In the genomic region with DNA sequence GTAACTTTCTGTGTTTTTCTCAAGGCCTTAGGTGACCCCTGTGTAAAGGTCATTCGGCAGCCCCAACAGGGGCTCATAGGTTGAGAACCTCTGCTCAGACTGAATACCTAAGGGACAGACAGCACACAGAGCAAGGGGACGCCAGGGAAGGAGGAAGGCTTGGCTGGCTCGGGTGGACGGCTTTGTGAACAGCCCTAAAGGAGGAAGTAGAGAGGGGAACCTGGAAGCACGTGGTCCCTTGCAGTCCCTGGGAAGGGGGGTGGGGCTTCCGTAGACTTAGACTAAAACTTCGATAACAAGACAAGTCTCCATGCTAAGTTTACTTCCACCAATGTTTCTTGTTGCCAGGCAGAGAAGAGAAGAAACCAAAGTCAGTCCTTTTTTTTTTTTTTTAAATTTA, we compare ENCODE assay signal across 13 mouse cellular contexts. TPM values are rescaled to one million over a fixed set of nuclear protein-coding genes. Genes with fewer than 3 reads are reported as not detected.
DNase-seq lines count a peak whose midpoint lies in the region; ATAC-seq and TF ChIP-seq lines count a peak whose summit lies in the region.
"Had no signal": no experiment of that assay in that cellular context is flagged by ENCODE, and none has a peak within 500 bp of the region (broad histone marks: within the 10 kb centered on the region; RNA-seq: fewer than 3 reads in every experiment).

No protein-coding gene starts in this region.

- no peaks in the 10 kb centered on the region for H3K27me3 ChIP-seq in heart, adult 2 months (ENCODE audit: control insufficient read depth, insufficient read depth, low read length)
- H3K27me3 ChIP-seq in heart, embryonic 10.5 days (ENCODE audit: insufficient read depth, poor library complexity, severe bottlenecking) = peaks cover 68% of the 10 kb centered on the region
- H3K27me3 ChIP-seq in forebrain, embryonic 14.5 days (replicated peaks; ENCODE audit: control insufficient read depth, insufficient read depth, low read length) = no peaks in the 10 kb centered on the region

- DNase-seq in heart, adult 2 months = peak; percentile 37 to 68
- no peak for DNase-seq in heart, embryonic 10.5 days (ENCODE audit: low spot score)
- DNase-seq in CD4-positive helper T cell, adult 2 months (ENCODE audit: low read depth, low spot score) = peak; percentile 30
- DNase-seq in lung, postnatal 10 days = peak; percentile 52
- DNase-seq in spleen, postnatal 36 days (ENCODE audit: low spot score in 2 of 2) = peak; percentile 87
- DNase-seq in forebrain, embryonic 14.5 days (ENCODE audit: low spot score) = no peak
- no peak for DNase-seq in frontal cortex, postnatal 10 days (ENCODE audit: low spot score in 2 of 2)
- DNase-seq in cerebellum, adult 11-12 months = no peak
- DNase-seq: adrenal gland, postnatal 14 days; cerebellum, postnatal 25 days had no signal

- TF ChIP-seq EP300 in heart, adult 2 months (IDR thresholded peaks at IDR 0.05; ENCODE audit: insufficient read depth, low read depth, low read length) = no peak

- peaks cover 12% of the 10 kb centered on the region for H3K4me1 ChIP-seq in heart, adult 2 months (ENCODE audit: control insufficient read depth, insufficient read depth, low read length)
- H3K4me1 ChIP-seq in heart, embryonic 10.5 days = peaks cover 45% of the 10 kb centered on the region
- H3K4me1 ChIP-seq in forebrain, embryonic 14.5 days (ENCODE audit: control insufficient read depth, insufficient read depth, low read length) = peaks cover 51% of the 10 kb centered on the region

- no peak overlapping the region for H3K4me3 ChIP-seq in heart, adult 2 months
- H3K4me3 ChIP-seq in heart, embryonic 10.5 days = no peak overlapping the region
- H3K4me3 ChIP-seq in forebrain, embryonic 14.5 days (ENCODE audit: low read depth, low read length) = no peak overlapping the region
- H3K4me3 ChIP-seq: forebrain, embryonic 13.5 days; midbrain, embryonic 13.5 days had no signal

- no peak for TF ChIP-seq POLR2A in heart, adult 2 months (IDR thresholded peaks at IDR 0.05; ENCODE audit: insufficient read depth, low read depth, low read length)

- no peak for TF ChIP-seq CTCF in heart, adult 2 months (IDR thresholded peaks at IDR 0.05)

- no peak overlapping the region for H3K9ac ChIP-seq in heart, adult 2 months (ENCODE audit: low read depth, low read length)
- no peak overlapping the region for H3K9ac ChIP-seq in forebrain, embryonic 14.5 days (ENCODE audit: low read length)
- H3K9ac ChIP-seq: forebrain, embryonic 13.5 days; midbrain, embryonic 13.5 days had no signal

- WGBS in heart, adult 2 months = 44% methylated on average over 7 of the region's 7 CpGs
- 56% methylated on average over 7 of the region's 7 CpGs for WGBS in heart, embryonic 10.5 days
- WGBS in forebrain, embryonic 14.5 days = 63% methylated on average over 7 of the region's 7 CpGs

- no peak for ATAC-seq in forebrain, embryonic 14.5 days
- ATAC-seq: forebrain, embryonic 13.5 days; midbrain, embryonic 13.5 days had no signal

- H3K27ac ChIP-seq in heart, adult 2 months = no peak overlapping the region
- H3K27ac ChIP-seq in heart, embryonic 10.5 days = no peak overlapping the region
- no peak overlapping the region for H3K27ac ChIP-seq in forebrain, embryonic 14.5 days (ENCODE audit: low read depth, low read length)
- H3K27ac ChIP-seq: kidney, postnatal 0 days; midbrain, embryonic 13.5 days had no signal

- H3K36me3 ChIP-seq in heart, adult 2 months (ENCODE audit: control insufficient read depth, insufficient read depth, low read length) = no peaks in the 10 kb centered on the region
- no peaks in the 10 kb centered on the region for H3K36me3 ChIP-seq in heart, embryonic 10.5 days
- no peaks in the 10 kb centered on the region for H3K36me3 ChIP-seq in forebrain, embryonic 14.5 days (ENCODE audit: control insufficient read depth, insufficient read depth, low read length)
- H3K36me3 ChIP-seq: midbrain, embryonic 13.5 days had no signal

- no peaks in the 10 kb centered on the region for H3K79me2 ChIP-seq in heart, adult 2 months (replicated peaks; ENCODE audit: control insufficient read depth, insufficient read depth, low read length)

- intact Hi-C loops in heart, adult 2 months (cut with DNase I) = loop anchor here (5.0 kb wide), 1 partner anchor 129 kb away; no protein-coding TSS in a partner anchor

- no peaks in the 10 kb centered on the region for H3K9me3 ChIP-seq in heart, embryonic 10.5 days
- H3K9me3 ChIP-seq in forebrain, embryonic 14.5 days (replicated peaks; ENCODE audit: control insufficient read depth, low read length) = no peaks in the 10 kb centered on the region
- H3K9me3 ChIP-seq: forebrain, embryonic 13.5 days; midbrain, embryonic 13.5 days had no signal

- H3K4me2 ChIP-seq in forebrain, embryonic 14.5 days (ENCODE audit: low read length) = no peak overlapping the region
- H3K4me2 ChIP-seq: midbrain, embryonic 13.5 days had no signal

RNA-seq across cellular contexts. Expression of a gene that starts 3.0 kb away (rescaled TPM):
- total RNA-seq in heart, adult 2 months (2021) = 1 to 10 TPM; 2.4 to 2.6 TPM
- 3.1 and 3.9 TPM in 2 replicates for polyA plus RNA-seq in heart, adult 2 months (2012; rRNA removed)
- 2.0 and 3.4 TPM in 2 replicates for polyA plus RNA-seq in heart, embryonic 10.5 days (2016; fragmentation: Nextera tagmentation; extraction: Ambion mirVana)
- 1.2 and 2.0 TPM in 2 replicates for polyA plus RNA-seq in forebrain, embryonic 14.5 days (2014; fragmentation: Nextera tagmentation; extraction: Ambion mirVana)

RNA-seq across cellular contexts. Expression of a gene that starts 48.4 kb away (rescaled TPM):
- 10 to 100 TPM; 60.1 to 60.8 TPM for total RNA-seq in heart, adult 2 months (2021)
- 6.6 and 9.5 TPM in 2 replicates for polyA plus RNA-seq in heart, adult 2 months (2012; rRNA removed)
- 4.0 and 6.0 TPM in 2 replicates for polyA plus RNA-seq in heart, embryonic 10.5 days (2016; fragmentation: Nextera tagmentation; extraction: Ambion mirVana)
- 17.1 and 17.4 TPM in 2 replicates for polyA plus RNA-seq in forebrain, embryonic 14.5 days (2014; fragmentation: Nextera tagmentation; extraction: Ambion mirVana)

RNA-seq across cellular contexts. Expression of a gene that starts 53.2 kb away (rescaled TPM):
- 10 to 100 TPM; 36.8 to 41.0 TPM for total RNA-seq in heart, adult 2 months (2021)
- polyA plus RNA-seq in heart, adult 2 months (2012; rRNA removed) = 82.7 and 90.2 TPM in 2 replicates
- 57.6 and 75.6 TPM in 2 replicates for polyA plus RNA-seq in heart, embryonic 10.5 days (2016; fragmentation: Nextera tagmentation; extraction: Ambion mirVana)
- 32.7 and 37.6 TPM in 2 replicates for polyA plus RNA-seq in forebrain, embryonic 14.5 days (2014; fragmentation: Nextera tagmentation; extraction: Ambion mirVana)

Comparison
In these comparisons a context has a peak if more than half of its experiments do, and no peak if none do; other contexts are left out.
1. DNase-seq: peak in heart, adult 2 months (2 of 2), CD4-positive helper T cell, adult 2 months (single experiment), lung, postnatal 10 days (single experiment) and spleen, postnatal 36 days (2 of 2); none in heart, embryonic 10.5 days (single experiment), forebrain, embryonic 14.5 days (single experiment), frontal cortex, postnatal 10 days (0 of 2) and cerebellum, adult 11-12 months (single experiment).